Mouse (Mus musculus) C2C12 (cell line): Measurements from ENCODE around the gene Has1.

ENCODE experiments used
- CEBPB ChIP-seq: IDR thresholded peaks from one replicate; pipeline ENCODE4 v1.6.1; 2011; ENCODE audit warnings: low read depth, mild to moderate bottlenecking, control low read depth, moderate library complexity
- CTCF ChIP-seq: IDR thresholded peaks from one replicate; pipeline ENCODE4 v1.5.1; 2011; ENCODE audit not compliant: control insufficient read depth, insufficient read depth, insufficient read length
- FOSL1 ChIP-seq: IDR thresholded peaks from one replicate; pipeline ENCODE4 v1.8.0; 2011; ENCODE audit warnings: mild to moderate bottlenecking, low read length; ENCODE audit not compliant: poor library complexity, insufficient read depth, severe bottlenecking
- MAX ChIP-seq: IDR thresholded peaks from one replicate; pipeline ENCODE4 v1.6.1; 2011; ENCODE audit warnings: mild to moderate bottlenecking, control low read depth
- MYOD1 ChIP-seq: IDR thresholded peaks from one replicate; pipeline ENCODE4 v1.6.1; 2011; ENCODE audit warnings: low read depth; ENCODE audit not compliant: control insufficient read depth, insufficient read length
- MYOG ChIP-seq: IDR thresholded peaks from one replicate; pipeline ENCODE4 v1.6.1; 2011; ENCODE audit not compliant: control insufficient read depth, insufficient read length; ENCODE audit errors: extremely low read depth
- USF1 ChIP-seq: IDR thresholded peaks from one replicate; pipeline ENCODE4 v1.6.1; 2011; ENCODE audit warnings: low read depth, mild to moderate bottlenecking, control low read depth, moderate library complexity

GRCm38 (mm10) chr17:17866801-17867469 is 11.9 kb upstream of the Has1 start:
- TF ChIP-seq CTCF (no peak), MYOG (no peak), CEBPB (no peak), MAX (no peak), USF1 (no peak), MYOD1 (no peak), FOSL1 (no peak)
